Mouse (Mus musculus): ENCODE data around the gene Sobp. TPM values are rescaled to one million over a fixed set of nuclear protein-coding genes. Genes with fewer than 3 reads are reported as not detected.

The Sobp gene
- polyA plus RNA-seq, 1 experiment from 2014 or later: 1.3 TPM

DNA sequence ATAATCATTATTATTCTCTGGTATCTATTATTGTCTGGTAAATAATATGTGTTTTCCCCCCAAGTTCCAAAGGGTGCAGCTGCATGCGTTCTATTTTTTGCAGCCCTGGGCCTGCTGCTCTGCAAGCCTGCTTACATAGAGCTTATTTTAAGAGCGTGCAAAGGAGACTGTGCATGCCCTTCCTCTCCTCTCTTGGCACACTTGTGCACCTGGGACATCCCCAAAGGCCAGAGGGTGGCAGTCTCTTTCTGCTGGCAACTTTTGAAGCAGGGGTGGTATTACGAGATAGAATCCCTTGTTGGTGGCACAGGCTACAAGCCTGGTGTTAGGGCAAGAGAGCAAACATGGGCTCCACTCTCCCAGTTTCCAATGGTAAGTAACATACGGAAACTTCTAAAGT is 167.8 kb downstream of the Sobp start:
- Histone ChIP-seq H3K4me3 (no peak overlapping the region), H3K36me3 (no peaks in the 10 kb centered on the region), H3K4me1 (peaks cover 27% of the 10 kb centered on the region), H3K27me3 (ENCODE audit: insufficient read depth, poor library complexity, severe bottlenecking) (no peaks in the 10 kb centered on the region), H3K9me3 (no peaks in the 10 kb centered on the region), H3K27ac (no peak overlapping the region)
- 78% methylated on average over 4 of the region's 4 CpGs for WGBS
- DNase-seq (ENCODE audit: low spot score): no peak

DNA sequence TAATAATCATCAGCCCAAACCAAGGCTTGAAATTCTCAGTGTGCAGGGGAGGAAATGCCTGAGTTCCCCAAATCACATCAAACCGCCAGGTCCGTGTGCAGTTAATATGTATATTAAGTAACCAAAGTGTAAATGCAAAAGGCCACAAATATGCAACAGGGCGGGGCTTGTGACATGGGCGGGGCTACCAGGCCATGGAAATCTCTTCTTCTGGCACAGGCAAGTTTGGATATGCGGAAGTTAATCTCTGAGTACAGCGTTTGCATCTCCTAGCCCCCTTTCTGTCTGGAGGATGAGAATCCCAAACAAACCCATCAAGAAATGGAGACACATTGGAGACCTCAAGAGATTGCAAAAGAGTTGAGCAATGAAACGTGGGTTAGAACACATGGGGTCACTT is 168.7 kb downstream of the Sobp start:
- Histone ChIP-seq H3K27me3 (ENCODE audit: insufficient read depth, poor library complexity, severe bottlenecking) (no peaks in the 10 kb centered on the region), H3K4me3 (no peak overlapping the region), H3K4me1 (peaks cover 27% of the 10 kb centered on the region), H3K9me3 (no peaks in the 10 kb centered on the region), H3K27ac (no peak overlapping the region), H3K36me3 (no peaks in the 10 kb centered on the region)
- WGBS: 77% methylated on average over 7 of the region's 7 CpGs
- no peak for DNase-seq (ENCODE audit: low spot score)

GRCm38 (mm10) chr10:43005031-43005430 is 169.3 kb downstream of the Sobp start:
- Histone ChIP-seq H3K27ac (no peak overlapping the region), H3K9me3 (no peaks in the 10 kb centered on the region), H3K36me3 (no peaks in the 10 kb centered on the region), H3K4me3 (no peak overlapping the region), H3K4me1 (peaks cover 27% of the 10 kb centered on the region), H3K27me3 (ENCODE audit: insufficient read depth, poor library complexity, severe bottlenecking) (0 out of 2 replicates have a peak, but pooled peaks cover 3% of the 10 kb centered on the region)
- WGBS: 75% methylated on average over 4 of the region's 4 CpGs
- DNase-seq (ENCODE audit: low spot score): no peak

DNA sequence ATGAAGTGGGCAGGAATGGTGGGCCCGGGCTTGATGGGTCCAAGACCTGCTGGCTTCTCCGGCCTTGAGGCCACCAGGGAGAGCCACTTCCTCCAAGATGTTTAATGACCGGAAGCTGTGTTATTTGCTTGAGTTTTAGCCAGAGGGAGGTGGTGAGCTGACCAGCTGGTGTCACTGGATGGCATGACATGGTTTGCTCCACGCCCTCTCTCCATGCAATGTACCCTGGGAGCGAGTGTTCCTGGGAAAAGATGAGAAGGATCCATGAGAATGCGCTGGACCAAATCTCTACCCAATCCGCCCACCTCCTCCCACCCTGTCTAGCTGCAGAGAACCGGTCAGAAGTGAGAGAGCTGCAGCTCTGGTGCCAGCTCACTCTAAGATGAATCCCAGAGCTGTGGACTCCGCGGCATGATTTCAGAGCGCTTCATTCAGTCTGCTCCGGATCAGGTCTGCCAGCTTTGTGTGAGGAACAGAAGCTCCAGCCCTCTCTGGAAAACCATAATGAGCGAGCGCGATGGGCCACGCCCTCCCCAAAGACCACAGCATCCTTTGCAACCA is 170.1 kb downstream of the Sobp start:
- H3K27me3 ChIP-seq (ENCODE audit: insufficient read depth, poor library complexity, severe bottlenecking): peaks cover 11% of the 10 kb centered on the region; the same call in 1 of the 2 replicates
- H3K4me3 ChIP-seq: no peak overlapping the region
- DNase-seq (ENCODE audit: low spot score): no peak
- H3K9me3 ChIP-seq: no peaks in the 10 kb centered on the region
- no peaks in the 10 kb centered on the region for H3K36me3 ChIP-seq
- H3K27ac ChIP-seq: no peak overlapping the region; the same call in 1 of the 2 replicates
- 80% methylated on average over 16 of the region's 16 CpGs for WGBS
- H3K4me1 ChIP-seq: peaks cover 27% of the 10 kb centered on the region

GRCm38 (mm10) chr10:43003466-43003757 is 170.9 kb downstream of the Sobp start:
- DNase-seq (ENCODE audit: low spot score): no peak

GRCm38 (mm10) chr10:43002721-43003465 is 171.4 kb downstream of the Sobp start:
- WGBS: 7% methylated on average over 25 of the region's 25 CpGs

More at GRCm38 (mm10) chr10:43003466-43003757, 170.9 kb downstream of the Sobp start:
- no peaks in the 10 kb centered on the region for H3K9me3 ChIP-seq
- no peaks in the 10 kb centered on the region for H3K36me3 ChIP-seq
- peaks cover 27% of the 10 kb centered on the region for H3K4me1 ChIP-seq
- peaks cover 13% of the 10 kb centered on the region; the same call in 1 of the 2 replicates for H3K27me3 ChIP-seq (ENCODE audit: insufficient read depth, poor library complexity, severe bottlenecking)
- WGBS: 48% methylated on average over 5 of the region's 5 CpGs
- no peak overlapping the region for H3K4me3 ChIP-seq
- H3K27ac ChIP-seq: no peak overlapping the region

DNA sequence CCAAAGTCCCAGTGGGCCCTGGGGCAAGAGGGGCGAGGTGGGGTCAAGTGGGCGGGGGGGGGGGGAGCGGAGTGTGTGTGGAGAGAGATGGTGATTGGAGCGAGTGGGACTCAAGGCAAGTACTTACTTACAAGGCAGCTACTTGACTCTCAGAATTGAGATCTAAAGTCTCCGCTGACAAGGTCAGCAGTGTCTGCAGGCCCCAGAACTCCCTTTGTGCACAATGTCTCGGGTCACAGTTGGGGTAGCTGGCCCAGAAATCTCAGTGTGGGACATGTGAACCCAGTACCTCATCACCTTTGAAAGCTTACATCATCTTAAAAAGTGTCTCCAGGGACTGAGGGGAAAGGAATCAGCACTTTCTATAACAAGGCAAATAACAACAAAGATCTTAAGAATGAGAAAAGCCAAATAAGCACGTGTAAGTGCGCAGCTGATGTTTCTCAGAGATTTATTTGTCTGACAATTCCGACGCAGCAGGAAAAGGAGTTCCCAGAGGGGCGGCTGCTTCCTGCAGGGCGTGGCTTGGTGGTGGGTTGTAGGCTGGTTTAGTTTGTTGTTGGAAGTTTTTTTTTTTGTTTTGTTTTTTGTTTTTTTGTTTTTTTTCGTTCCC is 172.2 kb downstream of the Sobp start:
- Histone ChIP-seq H3K27me3 (ENCODE audit: insufficient read depth, poor library complexity, severe bottlenecking) (peaks cover 13% of the 10 kb centered on the region; the same call in 1 of the 2 replicates), H3K9me3 (no peaks in the 10 kb centered on the region), H3K36me3 (no peaks in the 10 kb centered on the region), H3K4me3 (peak overlapping the region; percentile 61), H3K4me1 (peaks cover 21% of the 10 kb centered on the region), H3K27ac (peak overlapping the region; percentile 81)
- DNase-seq (ENCODE audit: low spot score): no peak
- WGBS: 3% methylated on average over 12 of the region's 13 CpGs

More at GRCm38 (mm10) chr10:43002721-43003465, 171.4 kb downstream of the Sobp start:
- peaks cover 13% of the 10 kb centered on the region; the same call in 1 of the 2 replicates for H3K27me3 ChIP-seq (ENCODE audit: insufficient read depth, poor library complexity, severe bottlenecking)
- H3K27ac ChIP-seq: peak overlapping the region; percentile 81
- H3K36me3 ChIP-seq: no peaks in the 10 kb centered on the region
- H3K4me3 ChIP-seq: peak overlapping the region; percentile 61
- DNase-seq (ENCODE audit: low spot score): no peak
- H3K4me1 ChIP-seq: peaks cover 21% of the 10 kb centered on the region
- H3K9me3 ChIP-seq: no peaks in the 10 kb centered on the region

GRCm38 (mm10) chr10:43001433-43001832 is 172.9 kb downstream of the Sobp start:
- 65% methylated on average over 3 of the region's 3 CpGs for WGBS
- Histone ChIP-seq H3K27me3 (ENCODE audit: insufficient read depth, poor library complexity, severe bottlenecking) (peaks cover 13% of the 10 kb centered on the region; the same call in 1 of the 2 replicates), H3K36me3 (no peaks in the 10 kb centered on the region), H3K4me1 (peaks cover 21% of the 10 kb centered on the region), H3K27ac (no peak overlapping the region), H3K4me3 (no peak overlapping the region), H3K9me3 (no peaks in the 10 kb centered on the region)
- DNase-seq (ENCODE audit: low spot score): no peak

DNA sequence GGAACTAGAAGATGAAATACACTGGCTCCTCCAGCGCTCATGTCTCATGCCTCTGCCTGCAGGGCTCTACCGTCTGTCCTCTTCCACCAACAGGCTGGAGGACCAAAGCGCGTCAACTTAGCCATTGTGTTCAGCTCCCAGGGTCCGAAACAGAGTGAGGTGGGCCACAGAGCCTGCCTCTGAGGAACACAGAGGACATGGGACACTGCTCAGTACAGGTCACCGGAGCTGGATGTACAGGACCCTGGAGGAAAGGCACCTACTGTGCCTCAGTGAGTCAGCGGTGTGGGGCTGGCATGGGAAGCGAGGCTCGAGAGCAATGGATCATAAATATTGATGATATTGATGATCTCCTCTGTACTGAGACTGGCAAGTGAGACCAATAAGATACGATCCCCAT is 175.0 kb downstream of the Sobp start:
- DNase-seq (ENCODE audit: low spot score): no peak
- WGBS: 90% methylated on average over 10 of the region's 10 CpGs
- peaks cover 26% of the 10 kb centered on the region for H3K4me1 ChIP-seq

DNA sequence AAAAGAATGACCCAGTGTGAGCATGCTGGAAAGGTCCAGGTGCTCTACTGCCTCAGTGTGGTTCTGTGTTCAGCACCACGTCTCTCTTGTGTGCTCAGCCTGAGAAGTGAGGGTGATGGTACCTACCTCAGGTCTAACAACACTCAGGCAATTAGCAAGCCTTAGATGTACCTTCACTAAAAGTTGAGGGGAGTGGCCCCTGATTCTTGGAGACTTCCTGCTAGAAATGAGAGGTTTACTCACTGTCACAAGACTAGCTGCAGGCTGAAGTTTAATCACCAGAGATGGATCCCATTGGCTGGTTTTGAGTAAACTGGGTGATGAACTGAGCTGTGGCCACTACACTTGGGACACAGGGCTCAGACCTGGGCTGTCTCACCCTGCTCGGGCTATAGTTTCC is 177.1 kb downstream of the Sobp start:
- H3K27ac ChIP-seq: no peak overlapping the region
- H3K4me1 ChIP-seq: peaks cover 26% of the 10 kb centered on the region
- H3K27me3 ChIP-seq (ENCODE audit: insufficient read depth, poor library complexity, severe bottlenecking): peaks cover 35% of the 10 kb centered on the region
- no peaks in the 10 kb centered on the region for H3K36me3 ChIP-seq
- 76% methylated on average over 2 of the region's 2 CpGs for WGBS
- H3K9me3 ChIP-seq: no peaks in the 10 kb centered on the region
- H3K4me3 ChIP-seq: no peak overlapping the region
- no peak for DNase-seq (ENCODE audit: low spot score)

More for the DNA sequence above, 175.0 kb downstream of the Sobp start:
- Histone ChIP-seq H3K27me3 (ENCODE audit: insufficient read depth, poor library complexity, severe bottlenecking) (peaks cover 16% of the 10 kb centered on the region; the same call in 1 of the 2 replicates), H3K36me3 (no peaks in the 10 kb centered on the region), H3K9me3 (no peaks in the 10 kb centered on the region), H3K4me3 (no peak overlapping the region), H3K27ac (no peak overlapping the region)

GRCm38 (mm10) chr10:42995484-42995895 is 178.8 kb downstream of the Sobp start:
- no peaks in the 10 kb centered on the region for H3K36me3 ChIP-seq
- no peak overlapping the region; the same call in 1 of the 2 replicates for H3K27ac ChIP-seq
- WGBS: 17% methylated on average over 13 of the region's 13 CpGs
- H3K9me3 ChIP-seq: no peaks in the 10 kb centered on the region
- H3K27me3 ChIP-seq (ENCODE audit: insufficient read depth, poor library complexity, severe bottlenecking): peaks cover 46% of the 10 kb centered on the region
- DNase-seq (ENCODE audit: low spot score): no peak
- no peak overlapping the region for H3K4me3 ChIP-seq
- H3K4me1 ChIP-seq: peaks cover 20% of the 10 kb centered on the region

DNA sequence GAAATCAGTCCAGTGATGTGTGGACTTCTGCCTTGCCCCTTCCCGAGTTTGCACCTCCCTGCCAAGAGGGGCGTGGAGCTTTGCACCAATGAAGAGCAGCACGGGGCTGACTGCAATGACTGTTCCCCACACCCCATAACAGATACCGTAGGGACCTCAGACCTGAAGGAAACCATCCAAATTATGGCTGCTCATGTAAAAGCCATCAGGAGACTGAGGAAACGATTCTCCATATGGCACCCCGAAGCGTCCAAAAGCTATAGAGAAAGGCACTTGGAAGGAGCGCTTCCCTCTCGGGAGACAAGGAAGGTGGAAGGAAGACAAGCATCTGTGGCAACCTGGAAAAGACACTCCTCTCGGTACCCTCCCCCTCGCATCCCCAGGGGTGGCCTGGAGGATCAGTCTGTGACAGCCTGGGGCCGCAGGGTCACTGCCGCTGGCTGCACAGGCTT is 180.0 kb downstream of the Sobp start:
- Histone ChIP-seq H3K36me3 (no peaks in the 10 kb centered on the region), H3K9me3 (no peaks in the 10 kb centered on the region), H3K27me3 (ENCODE audit: insufficient read depth, poor library complexity, severe bottlenecking) (peaks cover 36% of the 10 kb centered on the region), H3K4me3 (peak overlapping the region; percentile 18; the same call in 1 of the 2 replicates), H3K27ac (no peak overlapping the region), H3K4me1 (peaks cover 20% of the 10 kb centered on the region)
- WGBS: 24% methylated on average over 13 of the region's 13 CpGs
- DNase-seq (ENCODE audit: low spot score): no peak

- Histone ChIP-seq H3K27me3 (ENCODE audit: insufficient read depth, poor library complexity, severe bottlenecking) (peaks cover 34% of the 10 kb centered on the region), H3K4me1 (peaks cover 28% of the 10 kb centered on the region), H3K36me3 (no peaks in the 10 kb centered on the region), H3K4me3 (no peak overlapping the region), H3K9me3 (no peaks in the 10 kb centered on the region), H3K27ac (no peak overlapping the region)
- DNase-seq (ENCODE audit: low spot score): no peak
- 73% methylated on average over 9 of the region's 9 CpGs for WGBS
Measured at GRCm38 (mm10) chr10:42991018-42991417, 183.3 kb downstream of the Sobp start.

Measured in heart, embryonic 10.5 days (tissue).